Mouse (Mus musculus): ENCODE data around the gene Ccl17.

- TF ChIP-seq CTCF (IDR thresholded peaks at IDR 0.05; ENCODE audit: borderline replicate concordance, extremely low read depth, insufficient read depth, insufficient read length): no peak
- no peak for TF ChIP-seq POLR2A (IDR thresholded peaks at IDR 0.05; ENCODE audit: borderline replicate concordance, extremely low read depth, insufficient read depth, insufficient read length, poor library complexity, severe bottlenecking)
Observed at GRCm38 (mm10) chr8:94810153-94810552, at the start of gene Ccl17.
